Mouse (Mus musculus) testis, adult 2 months (tissue): ENCODE measurements around the gene Slc5a10.

Experiments
- CTCF ChIP-seq: fragments of 200-500 bp; IDR thresholded peaks from 2 replicates; pipeline ENCODE4 v1.5.1; 2012; ENCODE audit warnings: low read depth, mild to moderate bottlenecking, inconsistent platforms, low read length, moderate library complexity; ENCODE audit not compliant: control insufficient read depth, insufficient read depth, insufficient replicate concordance
- POLR2A ChIP-seq: fragments of 200-500 bp; IDR thresholded peaks from 2 replicates; pipeline ENCODE4 v1.6.1; 2012; ENCODE audit warnings: low read depth, mild to moderate bottlenecking, inconsistent platforms, low read length, moderate library complexity; ENCODE audit not compliant: control insufficient read depth

GRCm38 (mm10) chr11:61652216-61652615, 68.4 kb downstream of the Slc5a10 start:
- TF ChIP-seq CTCF (no peak), POLR2A (no peak)
